ENCODE assay signal across 13 mouse cellular contexts in the genomic region with DNA sequence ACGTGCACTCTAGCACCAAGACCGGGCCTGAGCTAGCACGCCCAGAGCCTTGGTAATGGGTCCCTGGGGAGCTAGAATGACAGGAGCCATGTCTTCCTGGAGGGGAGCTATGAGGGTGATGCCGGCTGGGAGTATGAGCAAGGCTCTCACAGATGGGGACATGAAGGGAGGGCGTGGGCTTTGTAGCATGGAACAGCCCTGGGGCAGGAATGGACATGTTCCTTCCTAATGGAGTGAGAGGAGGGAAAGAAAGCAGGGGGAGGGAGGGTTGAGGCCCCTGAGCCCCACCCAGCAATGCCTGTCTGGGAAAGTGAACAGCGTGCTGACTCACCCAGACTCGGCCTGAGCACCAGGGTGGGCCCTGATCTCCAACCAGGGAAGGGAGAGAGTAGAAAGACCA.
DNase-seq lines count a peak whose midpoint lies in the region; ATAC-seq and TF ChIP-seq lines count a peak whose summit lies in the region.
"Had no signal": no experiment of that assay in that cellular context is flagged by ENCODE, and none has a peak within 500 bp of the region (broad histone marks: within the 10 kb centered on the region; RNA-seq: fewer than 3 reads in every experiment).

No protein-coding gene starts in this region.

- DNase-seq in ES-E14 (ENCODE audit: low read depth, low spot score) (peak; percentile 40), ZHBTc4 (ENCODE audit: low read depth, low spot score) (peak; percentile 85)
- no peak for DNase-seq in kidney, postnatal 25 days
- DNase-seq in frontal cortex, postnatal 10 days (ENCODE audit: low spot score in 2 of 2) = no peak
- DNase-seq: adrenal gland, adult 8-10 months; cerebellum, adult 9-10 months; right cerebral cortex, adult 18-20 months; spleen, adult 18-20 months had no signal

- TF ChIP-seq CTCF in intestine, postnatal 0 days (IDR thresholded peaks at IDR 0.05; ENCODE audit: low read depth) = no peak

- peaks cover 6% of the 10 kb centered on the region; the same call in 1 of the 2 replicates for H3K4me1 ChIP-seq in intestine, embryonic 15.5 days (replicated peaks)
- H3K4me1 ChIP-seq in intestine, postnatal 0 days (replicated peaks; ENCODE audit: control insufficient read depth, insufficient read depth, low read length) = no peaks in the 10 kb centered on the region
- peaks cover 0 to 5% of the 10 kb centered on the region in 2 experiments; a peak in 2 of 4 replicates for H3K4me1 ChIP-seq in ES-E14 (ENCODE audit: control insufficient read depth in 2 of 2, insufficient read depth in 2 of 2, low read length in 2 of 2, poor library complexity in 1 of 2)
- peaks cover 17% of the 10 kb centered on the region for H3K4me1 ChIP-seq in limb, embryonic 15.5 days

- ATAC-seq in intestine, embryonic 15.5 days = peak; percentile 43
- no peak for ATAC-seq in intestine, postnatal 0 days
- ATAC-seq in limb, embryonic 15.5 days (ENCODE audit: insufficient number of reproducible peaks, low FRiP score, low TSS enrichment, low read depth) = peak; percentile 74
- ATAC-seq: forebrain, embryonic 14.5 days had no signal

- H3K36me3 ChIP-seq in intestine, embryonic 15.5 days = no peaks in the 10 kb centered on the region
- H3K36me3 ChIP-seq in intestine, postnatal 0 days (ENCODE audit: control insufficient read depth, insufficient read depth) = no peaks in the 10 kb centered on the region
- H3K36me3 ChIP-seq in ES-E14 (ENCODE audit: control insufficient read depth, insufficient read depth, low read length, poor library complexity, severe bottlenecking) = peaks cover 21% of the 10 kb centered on the region; the same call in 1 of the 2 replicates
- peaks cover 25% of the 10 kb centered on the region for H3K36me3 ChIP-seq in limb, embryonic 15.5 days

- H3K27me3 ChIP-seq in intestine, embryonic 15.5 days (replicated peaks) = 0 out of 2 replicates have a peak, but pooled peaks cover 3% of the 10 kb centered on the region
- H3K27me3 ChIP-seq in intestine, postnatal 0 days (replicated peaks; ENCODE audit: control insufficient read depth, insufficient read depth, low read length) = no peaks in the 10 kb centered on the region
- no peaks in the 10 kb centered on the region for H3K27me3 ChIP-seq in limb, embryonic 15.5 days
- H3K27me3 ChIP-seq: CH12.LX had no signal

- no peak overlapping the region for H3K4me3 ChIP-seq in intestine, embryonic 15.5 days (replicated peaks)
- H3K4me3 ChIP-seq in intestine, postnatal 0 days (ENCODE audit: low read depth, low read length) = no peak overlapping the region
- no peak overlapping the region for H3K4me3 ChIP-seq in ES-E14 (ENCODE audit: insufficient read depth in 1 of 2, low read depth in 1 of 2, low read length in 2 of 2, poor library complexity in 1 of 2, severe bottlenecking in 1 of 2)
- H3K4me3 ChIP-seq in limb, embryonic 15.5 days = no peak overlapping the region

- no peak overlapping the region for H3K27ac ChIP-seq in intestine, embryonic 15.5 days
- H3K27ac ChIP-seq in intestine, postnatal 0 days (ENCODE audit: low read depth, low read length) = no peak overlapping the region
- peak overlapping the region; percentile 2; the same call in 1 of the 2 replicates for H3K27ac ChIP-seq in ES-E14 (ENCODE audit: insufficient read depth, low read depth, low read length, poor library complexity, severe bottlenecking)
- peak overlapping the region; percentile 14 for H3K27ac ChIP-seq in limb, embryonic 15.5 days

- no peaks in the 10 kb centered on the region for H3K9me3 ChIP-seq in intestine, embryonic 15.5 days
- H3K9me3 ChIP-seq in intestine, postnatal 0 days (ENCODE audit: control insufficient read depth) = no peaks in the 10 kb centered on the region
- no peaks in the 10 kb centered on the region for H3K9me3 ChIP-seq in ES-E14 (ENCODE audit: control insufficient read depth, insufficient read depth, low read depth, low read length)
- no peaks in the 10 kb centered on the region for H3K9me3 ChIP-seq in limb, embryonic 15.5 days

- H3K4me2 ChIP-seq in intestine, embryonic 15.5 days (replicated peaks) = no peak overlapping the region
- H3K4me2 ChIP-seq in intestine, postnatal 0 days (replicated peaks; ENCODE audit: low read depth) = no peak overlapping the region
- H3K4me2 ChIP-seq in limb, embryonic 15.5 days = no peak overlapping the region

- no peak overlapping the region for H3K9ac ChIP-seq in intestine, embryonic 15.5 days
- H3K9ac ChIP-seq in intestine, postnatal 0 days (ENCODE audit: low read depth, low read length) = no peak overlapping the region
- H3K9ac ChIP-seq in ES-E14 (ENCODE audit: insufficient read depth, low read depth, low read length, poor library complexity, severe bottlenecking) = no peak overlapping the region
- no peak overlapping the region for H3K9ac ChIP-seq in limb, embryonic 15.5 days

- WGBS in intestine, embryonic 15.5 days = 76% methylated on average over 7 of the region's 7 CpGs
- WGBS in intestine, postnatal 0 days = 72% methylated on average over 7 of the region's 7 CpGs
- WGBS in limb, embryonic 15.5 days = 58% methylated on average over 7 of the region's 7 CpGs

- in situ Hi-C loops in ES-E14 (cut with MboI; ENCODE audit: low sequenced_read_pairs in 2 of 2, unreplicated experiment in 2 of 2) = no loop called here

TF ChIP-seq in ES-E14, 5 proteins besides CTCF, POLR2A, EP300 and RAD21:
- TF ChIP-seq MAFK (IDR thresholded peaks at IDR 0.05; ENCODE audit: insufficient read depth, low read depth, low read length) = 0 out of 2 replicates have a peak, but pooled peaks have one; percentile 25
- TF ChIP-seq ZC3H11A (IDR thresholded peaks at IDR 0.05; ENCODE audit: borderline replicate concordance, low read depth, low read length) = no peak
TF ChIP-seq in ES-E14: peak in this region for 1.

Comparison
In these comparisons a context has a peak if more than half of its experiments do, and no peak if none do; other contexts are left out.
1. H3K27ac ChIP-seq: peak in ES-E14 (single experiment) and limb, embryonic 15.5 days (single experiment); none in intestine, embryonic 15.5 days (single experiment) and intestine, postnatal 0 days (single experiment).
2. DNase-seq: peak in ES-E14 (single experiment) and ZHBTc4 (single experiment); none in kidney, postnatal 25 days (0 of 2) and frontal cortex, postnatal 10 days (0 of 2).